Mouse (Mus musculus) granulocyte monocyte progenitor cell, adult 5-6 weeks (primary cell): ENCODE data around the gene Aacs. TPM values are rescaled to one million over a fixed set of nuclear protein-coding genes. Genes with fewer than 3 reads are reported as not detected.

ENCODE experiments used
- ATAC-seq: replicated peaks from 2 replicates; pipeline ENCODE4 v1.8.0; 2016; ENCODE audit warnings: mild to moderate bottlenecking, moderate TSS enrichment, inconsistent platforms; ENCODE audit not compliant: poor library complexity, severe bottlenecking
- total RNA-seq, 2 experiments: library from RNA; stranded (forward) in 1 of 2; stranded (reverse) in 1 of 2; fragments of 200-712, 200-1000 nt in 1 of 2; fragments of >200 nt in 1 of 2; fragmentation: Nextera tagmentation in 1 of 2; gene quantifications; 2 replicates each; pipeline ENCODE4 v1.2.3; 2014 to 2017

The Aacs gene
- total RNA-seq, 2 experiments from 2014 or later: 11.7 to 15.1 TPM

GRCm38 (mm10) chr5:125532191-125532544, 56.6 kb downstream of the Aacs start:
- ATAC-seq: peak; percentile 21

DNA sequence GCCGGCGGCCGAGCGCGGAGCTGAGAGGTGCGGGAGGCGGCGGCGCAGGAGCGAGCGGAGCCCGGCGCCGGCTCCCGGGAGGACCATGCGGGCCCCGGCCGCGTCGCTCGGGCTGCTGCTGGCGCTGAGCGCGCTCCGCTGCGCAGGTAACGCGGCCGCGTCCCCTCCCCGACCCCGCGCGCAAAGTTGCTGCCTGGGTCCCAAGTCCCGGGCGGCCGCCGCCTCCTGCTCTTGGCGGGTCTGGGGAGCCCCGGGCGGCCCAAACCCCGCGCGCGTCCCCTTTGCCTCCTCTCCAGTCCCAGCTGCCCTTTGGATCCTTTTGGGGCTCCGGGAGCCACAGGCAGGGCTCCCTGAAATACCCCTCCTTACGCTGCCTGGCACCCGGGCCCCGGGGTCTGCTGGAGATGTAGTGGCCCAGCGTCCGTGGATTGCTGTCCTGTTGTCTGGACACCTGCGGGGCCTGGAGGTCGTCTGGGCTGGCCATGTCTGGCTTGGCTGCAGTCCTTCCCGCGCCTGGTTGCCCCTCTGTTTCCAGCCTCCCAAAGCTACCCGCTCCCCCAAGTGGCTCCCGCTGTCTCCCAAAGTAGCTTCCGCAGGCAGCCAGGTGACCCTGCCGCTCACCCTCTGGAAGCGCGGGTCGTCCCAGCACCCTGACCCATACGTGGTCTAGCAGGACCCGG, 57.1 kb downstream of the Aacs start:
- ATAC-seq: no peak

- no peak for ATAC-seq
Observed at GRCm38 (mm10) chr5:125533225-125533900, 57.7 kb downstream of the Aacs start.

DNA sequence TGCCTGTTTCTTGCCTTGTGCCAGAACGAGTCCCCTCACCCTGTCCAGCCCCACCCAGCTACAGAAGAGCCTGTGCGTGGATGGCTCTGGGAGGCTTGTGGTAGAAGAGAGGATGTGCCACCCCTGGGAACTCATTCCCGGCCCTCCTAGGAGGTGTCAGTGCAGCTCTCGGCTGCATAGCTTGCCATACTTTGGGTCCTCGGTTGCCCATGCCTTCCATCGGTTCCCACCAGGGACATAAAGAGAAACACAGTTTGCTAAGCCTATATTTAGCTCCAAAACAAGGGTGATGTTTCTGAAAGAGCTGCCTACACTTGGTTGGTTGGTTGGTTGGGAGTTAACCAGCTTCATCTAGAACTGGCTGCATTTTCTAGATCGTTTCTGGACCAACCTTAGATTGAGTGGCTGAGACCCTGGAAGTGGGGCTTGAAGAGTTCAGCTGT, 58.6 kb downstream of the Aacs start:
- ATAC-seq: no peak

DNA sequence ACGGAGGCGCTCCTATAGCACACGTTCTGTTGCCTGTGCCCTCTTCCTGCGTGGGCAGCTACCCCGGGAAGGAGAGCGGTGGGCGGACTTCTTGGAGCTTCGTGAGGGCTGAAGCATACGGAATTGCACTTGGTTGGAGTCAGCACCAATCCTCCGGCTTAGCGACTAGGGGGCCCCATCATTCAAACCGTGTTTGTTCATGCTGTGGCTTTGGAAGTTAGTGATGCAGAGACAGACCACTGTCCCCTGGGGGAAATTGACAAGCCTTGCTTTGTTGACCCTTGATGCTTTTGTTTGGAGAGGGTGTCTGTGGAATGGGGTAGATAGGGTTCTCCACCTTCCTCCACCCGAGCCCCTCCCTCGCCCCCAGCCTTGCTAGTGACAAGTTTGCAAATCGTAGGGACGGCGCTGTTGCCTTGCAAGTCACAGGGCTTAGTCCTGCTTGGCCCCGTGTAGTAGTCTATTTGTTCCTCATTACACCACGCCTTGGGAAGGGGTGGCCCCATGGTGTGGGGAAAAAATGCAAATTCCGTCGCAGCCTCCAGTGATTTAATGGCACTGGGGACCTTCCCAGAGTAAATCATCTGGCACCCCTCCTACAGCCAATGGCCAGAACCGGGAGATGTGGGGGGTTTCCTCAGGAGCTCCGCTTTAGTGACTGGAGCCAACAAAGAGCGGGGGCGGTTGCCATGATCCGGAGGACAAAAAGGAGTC, 59.2 kb downstream of the Aacs start:
- ATAC-seq: no peak

- ATAC-seq: no peak
Observed at GRCm38 (mm10) chr5:125545090-125545489, 69.5 kb downstream of the Aacs start.

DNA sequence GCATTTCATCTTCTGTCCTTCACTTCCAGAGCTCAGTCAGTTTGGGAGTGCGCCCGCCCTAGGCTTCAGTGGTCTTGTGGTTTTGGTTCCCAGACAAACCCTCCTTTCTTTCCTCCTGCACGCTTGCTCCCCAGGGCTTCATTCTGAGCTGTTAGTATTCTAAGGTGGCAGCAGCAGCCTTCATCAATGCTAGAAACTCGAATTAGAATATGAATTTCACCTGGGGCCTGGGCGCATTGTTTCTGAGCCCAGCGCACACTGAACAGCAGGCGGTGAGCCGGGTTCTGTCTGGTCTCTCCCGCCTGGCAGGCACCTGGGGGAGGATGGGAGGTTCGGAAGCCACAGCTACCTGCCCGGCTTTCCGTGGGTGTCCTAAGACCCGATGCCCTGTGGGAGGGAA, 70.7 kb downstream of the Aacs start:
- no peak for ATAC-seq

DNA sequence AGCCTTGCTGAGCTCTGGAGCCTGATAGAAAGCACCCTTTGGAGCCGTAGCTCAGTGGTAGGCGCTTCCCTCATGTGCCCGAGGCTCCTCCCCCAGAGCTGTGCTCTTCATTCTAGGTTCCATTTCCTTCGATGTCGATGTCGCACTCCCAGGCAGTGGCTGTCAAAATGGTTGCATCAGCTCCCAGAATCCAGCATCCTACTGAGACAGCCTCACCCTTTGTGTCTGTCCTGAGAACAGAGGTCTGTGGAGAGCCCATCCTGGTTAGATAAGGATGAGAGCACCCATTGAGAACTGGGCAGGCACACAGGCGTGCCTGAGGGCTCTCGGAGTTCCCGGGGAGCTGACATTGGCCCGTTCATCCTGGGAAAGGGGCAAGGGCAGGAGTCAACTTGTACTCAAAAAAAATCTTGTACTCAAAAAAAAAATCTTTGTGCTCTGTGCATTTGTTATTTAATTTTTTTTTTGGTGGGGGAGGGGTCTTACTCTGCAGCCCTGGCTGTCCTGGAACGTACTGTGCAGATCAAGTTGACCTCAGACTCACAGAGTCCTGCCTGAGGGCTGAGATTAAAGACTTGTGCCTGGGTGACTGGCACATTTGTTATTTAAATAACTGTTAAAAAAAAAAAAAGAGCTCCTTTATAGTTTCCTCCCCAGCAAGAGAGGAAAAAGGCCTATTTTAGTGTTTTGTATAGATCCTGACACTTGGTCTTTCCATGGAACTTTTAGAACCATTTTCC, 74.3 kb downstream of the Aacs start:
- ATAC-seq: no peak

- no peak for ATAC-seq
Observed at GRCm38 (mm10) chr5:125555732-125556131, 80.1 kb downstream of the Aacs start.

DNA sequence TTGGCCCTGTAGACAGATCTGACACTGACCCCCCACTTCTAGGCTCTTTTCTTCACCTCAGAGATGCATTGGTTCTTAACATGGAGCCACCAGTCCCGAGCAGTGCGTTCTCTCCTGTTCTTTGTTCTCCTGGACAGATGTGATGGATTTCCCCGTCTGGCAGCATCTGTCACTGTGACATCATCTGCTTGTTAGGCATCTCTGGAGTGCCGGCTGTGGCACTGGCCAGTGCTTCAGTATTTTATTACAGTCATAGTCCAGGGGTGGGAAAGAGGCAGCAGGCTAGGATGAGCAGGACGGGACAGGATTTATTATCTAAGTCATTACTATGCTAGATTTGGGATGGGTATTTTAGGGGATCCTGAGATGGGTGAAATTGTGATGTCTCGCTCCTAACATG, 87.9 kb downstream of the Aacs start:
- no peak for ATAC-seq

GRCm38 (mm10) chr5:125565725-125566124, 90.1 kb downstream of the Aacs start:
- ATAC-seq: no peak

Other genes starting within 250 kb of the Aacs start
- gene Scarb1, start 134.7 kb upstream of the Aacs start, total RNA-seq (2014; fragmentation: Nextera tagmentation): 80.2 and 145 TPM in 2 replicates
- gene Scarb1, start 134.7 kb upstream of the Aacs start, total RNA-seq (2017): 49.0 and 53.9 TPM in 2 replicates
- gene Gm10382, start 86.5 kb upstream of the Aacs start, total RNA-seq (2014; fragmentation: Nextera tagmentation): 0.96 TPM in 1 of 2 replicates, not detected in the other
- gene Gm10382, start 86.5 kb upstream of the Aacs start, total RNA-seq (2017): 0.26 TPM in 1 of 2 replicates, not detected in the other
- gene Ubc, start 85.6 kb upstream of the Aacs start, total RNA-seq (2014; fragmentation: Nextera tagmentation): 126 and 139 TPM in 2 replicates
- 236 and 280 TPM in 2 replicates for gene Ubc, start 85.6 kb upstream of the Aacs start, total RNA-seq (2017)
- 16.8 and 25.8 TPM in 2 replicates for gene Dhx37, start 41.7 kb upstream of the Aacs start, total RNA-seq (2014; fragmentation: Nextera tagmentation)
- 53.0 and 56.7 TPM in 2 replicates for gene Dhx37, start 41.7 kb upstream of the Aacs start, total RNA-seq (2017)
- gene Bri3bp, start 34.2 kb upstream of the Aacs start, total RNA-seq (2014; fragmentation: Nextera tagmentation): 43.5 and 68.5 TPM in 2 replicates
- 24.4 and 25.4 TPM in 2 replicates for gene Bri3bp, start 34.2 kb upstream of the Aacs start, total RNA-seq (2017)
- gene Tmem132b, start 56.0 kb downstream of the Aacs start, total RNA-seq (2014; fragmentation: Nextera tagmentation): not detected in 2 replicates
- gene Tmem132b, start 56.0 kb downstream of the Aacs start, total RNA-seq (2017): not detected in 2 replicates